Mouse (Mus musculus) midbrain, embryonic 16.5 days (tissue): Measurements from ENCODE around the gene Galp. TPM values are rescaled to one million over a fixed set of nuclear protein-coding genes. Genes with fewer than 3 reads are reported as not detected.

Source experiments
- ATAC-seq: fragments of 200-750 bp; cut with Nextera tagmentation; 2 replicates; pipeline ENCODE4 v1.8.0; 2017; ENCODE audit warnings: moderate TSS enrichment
- H3K27ac ChIP-seq: fragments of 300-500 bp; sonication (generic); 2 replicates; pipeline ENCODE4 v1.5.1; 2014; ENCODE audit warnings: mild to moderate bottlenecking, low read length, mixed read lengths
- H3K27me3 ChIP-seq: fragments of 300-500 bp; sonication (generic); 2 replicates; pipeline ENCODE4 v1.6.1; 2014; ENCODE audit warnings: low read depth, low read length, mixed read lengths; ENCODE audit not compliant: control insufficient read depth, insufficient read depth
- H3K36me3 ChIP-seq: fragments of 300-500 bp; sonication (generic); 2 replicates; pipeline ENCODE4 v1.6.1; 2014; ENCODE audit warnings: mild to moderate bottlenecking, low read length, moderate library complexity, mixed read lengths; ENCODE audit not compliant: control insufficient read depth, insufficient read depth
- H3K4me1 ChIP-seq: fragments of 300-500 bp; sonication (generic); 2 replicates; pipeline ENCODE4 v1.6.1; 2014; ENCODE audit warnings: mild to moderate bottlenecking, low read length, mixed read lengths; ENCODE audit not compliant: control insufficient read depth, insufficient read depth
- H3K4me2 ChIP-seq: fragments of 300-500 bp; sonication (generic); 2 replicates; pipeline ENCODE4 v1.6.1; 2014; ENCODE audit warnings: mild to moderate bottlenecking, low read length, mixed read lengths
- H3K4me3 ChIP-seq: fragments of 300-500 bp; sonication (generic); 2 replicates; pipeline ENCODE4 v1.5.1; 2014; ENCODE audit warnings: low read depth, mild to moderate bottlenecking, low read length, moderate library complexity, mixed read lengths
- H3K9ac ChIP-seq: fragments of 300-500 bp; sonication (generic); 2 replicates; pipeline ENCODE4 v1.6.1; 2014; ENCODE audit warnings: low read depth, low read length, mixed read lengths
- H3K9me3 ChIP-seq: fragments of 300-500 bp; sonication (generic); replicated peaks from 2 replicates; pipeline ENCODE4 v1.6.1; 2014; ENCODE audit warnings: mild to moderate bottlenecking, low read length, mixed read lengths; ENCODE audit not compliant: control insufficient read depth, poor library complexity, severe bottlenecking
- WGBS: fragments of 180-500 bp; shearing (Covaris S2); extraction: QIAGEN DNeasy Blood & Tissue Kit; methylation state at CpG from one replicate; pipeline ENCODE4 v1.1.7; 2014; 5-methylcytosine and 5-hydroxymethylcytosine counted together
- polyA plus RNA-seq: library from polyadenylated mRNA; unstranded; fragments of >200 nt; fragmentation: Nextera tagmentation; extraction: Ambion mirVana; gene quantifications from 2 replicates; pipeline ENCODE4 v1.2.1, GENCODE M21; 2015

Galp gene
- polyA plus RNA-seq, 1 experiment from 2014 or later, result not detected

- no peak for ATAC-seq
- Histone ChIP-seq H3K4me3 (no peak overlapping the region), H3K9ac (no peak overlapping the region), H3K9me3 (no peaks in the 10 kb centered on the region), H3K4me2 (no peak overlapping the region), H3K27me3 (no peaks in the 10 kb centered on the region), H3K4me1 (peaks cover 20% of the 10 kb centered on the region), H3K27ac (no peak overlapping the region), H3K36me3 (no peaks in the 10 kb centered on the region)
- WGBS, result 91% methylated on average over 1 of the region's 1 CpGs
These were observed 39.4 kb upstream of the Galp start for GRCm38 (mm10) chr7:6157479-6157878.

DNA sequence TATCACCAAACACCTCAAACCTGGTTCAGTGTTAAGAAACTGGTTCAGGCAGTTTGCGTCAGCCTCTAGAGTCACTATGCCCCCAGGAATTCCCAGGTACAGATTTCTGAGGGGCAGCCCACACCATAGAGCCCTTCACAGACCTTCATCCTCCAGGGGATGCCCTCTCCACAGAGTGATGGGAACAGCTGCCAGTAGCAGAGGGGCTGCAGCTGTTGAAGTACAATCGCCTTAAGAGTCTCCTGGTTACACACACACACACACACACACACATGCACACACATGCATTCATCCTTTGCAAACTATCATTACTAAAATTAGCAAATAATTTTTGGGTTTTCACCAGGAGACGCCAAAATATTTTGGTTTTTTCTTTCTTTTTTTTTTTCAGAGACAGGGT lies 37.3 kb upstream of the Galp start:
- H3K4me3 ChIP-seq, result no peak overlapping the region
- H3K9ac ChIP-seq, result no peak overlapping the region
- H3K9me3 ChIP-seq, result no peaks in the 10 kb centered on the region
- H3K27me3 ChIP-seq, result no peaks in the 10 kb centered on the region
- no peaks in the 10 kb centered on the region for H3K36me3 ChIP-seq
- no peak for ATAC-seq
- 83% methylated on average over 3 of the region's 3 CpGs for WGBS
- H3K4me1 ChIP-seq, result peaks cover 9% of the 10 kb centered on the region
- no peak overlapping the region for H3K4me2 ChIP-seq
- H3K27ac ChIP-seq, result no peak overlapping the region

GRCm38 (mm10) chr7:6161541-6161940 lies 35.3 kb upstream of the Galp start:
- Histone ChIP-seq H3K4me3 (no peak overlapping the region), H3K4me1 (peaks cover 5% of the 10 kb centered on the region), H3K27me3 (no peaks in the 10 kb centered on the region), H3K4me2 (no peak overlapping the region), H3K27ac (no peak overlapping the region), H3K9me3 (no peaks in the 10 kb centered on the region), H3K9ac (no peak overlapping the region), H3K36me3 (no peaks in the 10 kb centered on the region)
- 55% methylated on average over 3 of the region's 3 CpGs for WGBS
- ATAC-seq, result no peak

DNA sequence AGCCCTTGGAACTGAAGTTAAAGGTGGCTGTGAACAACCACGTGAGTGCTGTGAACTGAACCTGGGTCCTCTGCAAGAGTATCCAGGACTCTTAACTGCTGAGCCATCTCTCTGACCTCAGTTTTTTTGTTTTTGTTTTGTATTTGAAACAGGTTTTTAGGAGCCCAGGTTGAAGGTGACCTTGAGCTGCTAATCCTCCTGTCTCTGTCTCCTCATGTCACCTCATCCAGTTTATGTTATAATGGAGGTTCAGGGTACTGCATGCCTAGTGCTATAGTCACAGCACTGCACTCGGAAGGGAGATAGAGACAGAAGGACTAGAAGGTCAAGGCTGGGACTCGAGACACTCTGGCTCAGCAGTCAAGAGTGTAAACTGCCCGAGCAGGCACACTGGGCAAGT lies 34.7 kb upstream of the Galp start:
- 76% methylated on average over 4 of the region's 4 CpGs for WGBS
- no peak overlapping the region for H3K4me2 ChIP-seq

GRCm38 (mm10) chr7:6164671-6165070 lies 32.2 kb upstream of the Galp start:
- 64% methylated on average over 5 of the region's 5 CpGs for WGBS
- H3K4me2 ChIP-seq, result no peak overlapping the region
- no peak overlapping the region for H3K27ac ChIP-seq
- no peaks in the 10 kb centered on the region for H3K36me3 ChIP-seq
- ATAC-seq, result no peak
- H3K9me3 ChIP-seq, result no peaks in the 10 kb centered on the region
- H3K4me3 ChIP-seq, result no peak overlapping the region
- no peaks in the 10 kb centered on the region for H3K4me1 ChIP-seq
- no peaks in the 10 kb centered on the region for H3K27me3 ChIP-seq
- H3K9ac ChIP-seq, result no peak overlapping the region

More for the DNA sequence above, 34.7 kb upstream of the Galp start:
- Histone ChIP-seq H3K4me3 (no peak overlapping the region), H3K9ac (no peak overlapping the region), H3K27ac (no peak overlapping the region), H3K36me3 (no peaks in the 10 kb centered on the region), H3K9me3 (no peaks in the 10 kb centered on the region), H3K4me1 (no peaks in the 10 kb centered on the region), H3K27me3 (no peaks in the 10 kb centered on the region)
- no peak for ATAC-seq

GRCm38 (mm10) chr7:6169403-6169802 lies 27.5 kb upstream of the Galp start:
- Histone ChIP-seq H3K9ac (no peak overlapping the region), H3K36me3 (no peaks in the 10 kb centered on the region), H3K4me3 (no peak overlapping the region), H3K27me3 (no peaks in the 10 kb centered on the region), H3K4me2 (no peak overlapping the region), H3K27ac (no peak overlapping the region), H3K9me3 (no peaks in the 10 kb centered on the region), H3K4me1 (peaks cover 13% of the 10 kb centered on the region)
- 76% methylated on average over 3 of the region's 3 CpGs for WGBS
- ATAC-seq, result no peak

- ATAC-seq, result no peak
- no peaks in the 10 kb centered on the region for H3K27me3 ChIP-seq
- no peak overlapping the region for H3K9ac ChIP-seq
- 84% methylated on average over 9 of the region's 9 CpGs for WGBS
- no peak overlapping the region for H3K4me2 ChIP-seq
- no peaks in the 10 kb centered on the region for H3K36me3 ChIP-seq
- no peak overlapping the region for H3K4me3 ChIP-seq
- H3K4me1 ChIP-seq, result peaks cover 13% of the 10 kb centered on the region
- H3K9me3 ChIP-seq, result no peaks in the 10 kb centered on the region
- H3K27ac ChIP-seq, result no peak overlapping the region
These were observed 26.5 kb upstream of the Galp start for GRCm38 (mm10) chr7:6170391-6170790.

DNA sequence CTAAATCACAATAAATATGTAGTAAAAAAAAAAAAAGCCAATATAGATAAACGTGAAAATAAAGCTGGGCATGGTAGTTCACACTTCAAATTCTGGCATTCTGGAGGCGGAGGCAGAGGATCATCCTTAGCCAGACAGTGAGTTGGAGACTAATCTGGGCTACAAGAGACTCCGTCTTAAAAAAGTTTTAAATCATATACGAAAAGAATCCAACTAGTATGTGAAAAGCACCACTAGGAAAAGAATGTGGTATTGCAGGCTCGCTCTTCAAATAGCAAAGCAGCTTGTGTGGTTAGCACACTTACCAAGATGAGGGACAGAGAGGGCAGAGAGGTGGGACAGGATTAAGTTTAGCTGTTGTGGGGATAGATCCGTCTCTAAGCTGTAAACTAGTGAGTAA lies 26.0 kb upstream of the Galp start:
- Histone ChIP-seq H3K27ac (peak overlapping the region; percentile 90), H3K36me3 (no peaks in the 10 kb centered on the region; the same call in 1 of the 2 replicates), H3K9me3 (no peaks in the 10 kb centered on the region), H3K4me3 (peak overlapping the region; percentile 71; the same call in 1 of the 2 replicates), H3K9ac (peak overlapping the region; percentile 57; the same call in 1 of the 2 replicates), H3K4me2 (peak overlapping the region; percentile 64), H3K27me3 (no peaks in the 10 kb centered on the region), H3K4me1 (peaks cover 13% of the 10 kb centered on the region)
- WGBS, result 53% methylated on average over 6 of the region's 6 CpGs
- no peak for ATAC-seq

DNA sequence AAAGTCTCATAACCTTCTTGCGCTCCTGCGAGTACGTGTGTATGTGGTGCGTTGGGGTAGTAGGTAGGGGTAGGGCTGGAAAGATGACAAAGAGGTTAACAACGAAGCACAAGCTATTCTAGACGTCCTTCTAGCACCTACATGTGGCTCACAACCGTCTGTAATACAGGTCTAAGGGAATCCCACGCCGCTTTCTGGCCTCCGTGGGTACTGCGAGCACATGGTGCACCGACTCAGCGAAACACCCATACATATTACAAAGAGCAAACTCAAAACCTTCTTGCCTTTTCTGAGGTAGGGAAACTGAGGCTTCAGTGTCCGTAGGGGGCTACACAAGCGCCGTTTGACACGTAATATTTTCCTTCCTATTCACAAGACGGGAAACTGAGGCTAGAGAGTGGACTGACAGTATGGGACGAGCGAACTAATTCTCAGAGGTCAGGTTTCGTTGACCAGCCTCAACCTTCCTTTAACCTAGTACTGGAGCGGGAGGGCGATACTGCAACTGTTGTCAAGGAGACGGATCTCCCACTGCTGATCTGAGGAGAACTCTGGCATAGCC lies 25.4 kb upstream of the Galp start:
- peak; percentile 56 for ATAC-seq
- H3K4me3 ChIP-seq, result peak overlapping the region; percentile 71
- peak overlapping the region; percentile 64 for H3K4me2 ChIP-seq
- no peaks in the 10 kb centered on the region for H3K9me3 ChIP-seq
- no peaks in the 10 kb centered on the region; the same call in 1 of the 2 replicates for H3K36me3 ChIP-seq
- under 1% methylated on average over 24 of the region's 24 CpGs for WGBS
- peak overlapping the region; percentile 90 for H3K27ac ChIP-seq
- peaks cover 13% of the 10 kb centered on the region for H3K4me1 ChIP-seq
- H3K27me3 ChIP-seq, result no peaks in the 10 kb centered on the region
- H3K9ac ChIP-seq, result peak overlapping the region; percentile 57
